Mouse (Mus musculus): Measurements from ENCODE around the gene Btg1. TPM values are rescaled to one million over a fixed set of nuclear protein-coding genes. Genes with fewer than 3 reads are reported as not detected.

The Btg1 gene
- 42.0 and 42.6 TPM in 2 replicates for polyA plus RNA-seq (2011; ENCODE audit: insufficient read depth, insufficient read length, low read depth, missing spikeins)

GRCm38 (mm10) chr10:96616709-96617116 is at the start of gene Btg1:
Btg1 (plus strand) TSS chr10:96617006.
- H3K9me3 ChIP-seq (replicated peaks; ENCODE audit: control insufficient read depth, insufficient read depth, low read length, poor library complexity, severe bottlenecking): no peaks in the 10 kb centered on the region
- TF ChIP-seq CTCF (IDR thresholded peaks at IDR 0.05; ENCODE audit: low read depth, low read length): no peak
- peak; percentile 54; the same call in 1 of the 2 replicates for TF ChIP-seq EP300 (IDR thresholded peaks at IDR 0.05; ENCODE audit: insufficient read depth, low read depth, low read length)
- peak; percentile 93 for TF ChIP-seq POLR2A (IDR thresholded peaks at IDR 0.05; ENCODE audit: insufficient read depth, low read length)

GRCm38 (mm10) chr10:96569469-96569868 is 47.3 kb upstream of the Btg1 start:
- no peaks in the 10 kb centered on the region for H3K9me3 ChIP-seq (replicated peaks; ENCODE audit: control insufficient read depth, insufficient read depth, low read length, poor library complexity, severe bottlenecking)
- TF ChIP-seq CTCF (IDR thresholded peaks at IDR 0.05; ENCODE audit: low read depth, low read length) (no peak), EP300 (IDR thresholded peaks at IDR 0.05; ENCODE audit: insufficient read depth, low read depth, low read length) (no peak), POLR2A (IDR thresholded peaks at IDR 0.05; ENCODE audit: insufficient read depth, low read length) (no peak)

More at GRCm38 (mm10) chr10:96616709-96617116, at the start of gene Btg1:
- Histone ChIP-seq H3K9ac (ENCODE audit: low read depth, poor library complexity, severe bottlenecking) (peak within 1 kb of the TSS; percentile 92), H3K4me1 (ENCODE audit: control insufficient read depth, insufficient read depth, low read length) (no peaks in the 10 kb centered on the region), H3K27ac (ENCODE audit: insufficient read depth, low read length) (peak within 1 kb of the TSS; percentile 29; the same call in 1 of the 2 replicates), H3K4me3 (ENCODE audit: low read depth, low read length) (peak within 1 kb of the TSS; percentile 99), H3K27me3 (ENCODE audit: control insufficient read depth, insufficient read depth, low read length, poor library complexity, severe bottlenecking) (no peaks in the 10 kb centered on the region), H3K36me3 (ENCODE audit: control insufficient read depth, insufficient read depth, low read length, poor library complexity, severe bottlenecking) (peaks cover 13% of the 10 kb centered on the region)

GRCm38 (mm10) chr10:96571176-96571575 is 45.6 kb upstream of the Btg1 start:
- no peak for TF ChIP-seq CTCF (IDR thresholded peaks at IDR 0.05; ENCODE audit: low read depth, low read length)
- no peak for TF ChIP-seq POLR2A (IDR thresholded peaks at IDR 0.05; ENCODE audit: insufficient read depth, low read length)
- TF ChIP-seq EP300 (IDR thresholded peaks at IDR 0.05; ENCODE audit: insufficient read depth, low read depth, low read length): no peak
- Histone ChIP-seq H3K4me3 (ENCODE audit: low read depth, low read length) (no peak overlapping the region), H3K27ac (ENCODE audit: insufficient read depth, low read length) (no peak overlapping the region), H3K27me3 (ENCODE audit: control insufficient read depth, insufficient read depth, low read length, poor library complexity, severe bottlenecking) (no peaks in the 10 kb centered on the region), H3K36me3 (ENCODE audit: control insufficient read depth, insufficient read depth, low read length, poor library complexity, severe bottlenecking) (no peaks in the 10 kb centered on the region), H3K4me1 (ENCODE audit: control insufficient read depth, insufficient read depth, low read length) (peaks cover 2% of the 10 kb centered on the region), H3K9me3 (replicated peaks; ENCODE audit: control insufficient read depth, insufficient read depth, low read length, poor library complexity, severe bottlenecking) (no peaks in the 10 kb centered on the region), H3K9ac (ENCODE audit: low read depth, poor library complexity, severe bottlenecking) (no peak overlapping the region)

More at GRCm38 (mm10) chr10:96569469-96569868, 47.3 kb upstream of the Btg1 start:
- Histone ChIP-seq H3K9ac (ENCODE audit: low read depth, poor library complexity, severe bottlenecking) (no peak overlapping the region), H3K36me3 (ENCODE audit: control insufficient read depth, insufficient read depth, low read length, poor library complexity, severe bottlenecking) (no peaks in the 10 kb centered on the region), H3K27me3 (ENCODE audit: control insufficient read depth, insufficient read depth, low read length, poor library complexity, severe bottlenecking) (no peaks in the 10 kb centered on the region), H3K4me3 (ENCODE audit: low read depth, low read length) (no peak overlapping the region), H3K27ac (ENCODE audit: insufficient read depth, low read length) (no peak overlapping the region), H3K4me1 (ENCODE audit: control insufficient read depth, insufficient read depth, low read length) (no peaks in the 10 kb centered on the region)

- no peaks in the 10 kb centered on the region for H3K27me3 ChIP-seq (ENCODE audit: control insufficient read depth, insufficient read depth, low read length, poor library complexity, severe bottlenecking)
- H3K9ac ChIP-seq (ENCODE audit: low read depth, poor library complexity, severe bottlenecking): no peak overlapping the region
- peaks cover 2% of the 10 kb centered on the region for H3K4me1 ChIP-seq (ENCODE audit: control insufficient read depth, insufficient read depth, low read length)
- H3K9me3 ChIP-seq (replicated peaks; ENCODE audit: control insufficient read depth, insufficient read depth, low read length, poor library complexity, severe bottlenecking): no peaks in the 10 kb centered on the region
- no peak overlapping the region for H3K27ac ChIP-seq (ENCODE audit: insufficient read depth, low read length)
- TF ChIP-seq CTCF (IDR thresholded peaks at IDR 0.05; ENCODE audit: low read depth, low read length) (no peak), POLR2A (IDR thresholded peaks at IDR 0.05; ENCODE audit: insufficient read depth, low read length) (no peak), EP300 (IDR thresholded peaks at IDR 0.05; ENCODE audit: insufficient read depth, low read depth, low read length) (no peak)
- H3K4me3 ChIP-seq (ENCODE audit: low read depth, low read length): no peak overlapping the region
- H3K36me3 ChIP-seq (ENCODE audit: control insufficient read depth, insufficient read depth, low read length, poor library complexity, severe bottlenecking): no peaks in the 10 kb centered on the region
Observed at GRCm38 (mm10) chr10:96574786-96575185, 42.0 kb upstream of the Btg1 start.

GRCm38 (mm10) chr10:96575338-96575737 is 41.5 kb upstream of the Btg1 start:
- no peak overlapping the region for H3K27ac ChIP-seq (ENCODE audit: insufficient read depth, low read length)
- no peak for TF ChIP-seq EP300 (IDR thresholded peaks at IDR 0.05; ENCODE audit: insufficient read depth, low read depth, low read length)
- TF ChIP-seq CTCF (IDR thresholded peaks at IDR 0.05; ENCODE audit: low read depth, low read length): no peak
- TF ChIP-seq POLR2A (IDR thresholded peaks at IDR 0.05; ENCODE audit: insufficient read depth, low read length): no peak
- H3K4me1 ChIP-seq (ENCODE audit: control insufficient read depth, insufficient read depth, low read length): peaks cover 2% of the 10 kb centered on the region
- H3K27me3 ChIP-seq (ENCODE audit: control insufficient read depth, insufficient read depth, low read length, poor library complexity, severe bottlenecking): no peaks in the 10 kb centered on the region
- H3K9ac ChIP-seq (ENCODE audit: low read depth, poor library complexity, severe bottlenecking): no peak overlapping the region
- H3K36me3 ChIP-seq (ENCODE audit: control insufficient read depth, insufficient read depth, low read length, poor library complexity, severe bottlenecking): no peaks in the 10 kb centered on the region
- no peak overlapping the region for H3K4me3 ChIP-seq (ENCODE audit: low read depth, low read length)
- H3K9me3 ChIP-seq (replicated peaks; ENCODE audit: control insufficient read depth, insufficient read depth, low read length, poor library complexity, severe bottlenecking): no peaks in the 10 kb centered on the region

GRCm38 (mm10) chr10:96578924-96579323 is 37.9 kb upstream of the Btg1 start:
- no peak overlapping the region for H3K9ac ChIP-seq (ENCODE audit: low read depth, poor library complexity, severe bottlenecking)
- no peak overlapping the region for H3K27ac ChIP-seq (ENCODE audit: insufficient read depth, low read length)
- H3K4me1 ChIP-seq (ENCODE audit: control insufficient read depth, insufficient read depth, low read length): peaks cover 2% of the 10 kb centered on the region
- H3K9me3 ChIP-seq (replicated peaks; ENCODE audit: control insufficient read depth, insufficient read depth, low read length, poor library complexity, severe bottlenecking): no peaks in the 10 kb centered on the region
- H3K27me3 ChIP-seq (ENCODE audit: control insufficient read depth, insufficient read depth, low read length, poor library complexity, severe bottlenecking): no peaks in the 10 kb centered on the region
- H3K36me3 ChIP-seq (ENCODE audit: control insufficient read depth, insufficient read depth, low read length, poor library complexity, severe bottlenecking): no peaks in the 10 kb centered on the region
- no peak overlapping the region for H3K4me3 ChIP-seq (ENCODE audit: low read depth, low read length)
- TF ChIP-seq POLR2A (IDR thresholded peaks at IDR 0.05; ENCODE audit: insufficient read depth, low read length) (no peak), CTCF (IDR thresholded peaks at IDR 0.05; ENCODE audit: low read depth, low read length) (no peak), EP300 (IDR thresholded peaks at IDR 0.05; ENCODE audit: insufficient read depth, low read depth, low read length) (no peak)

All from ES-Bruce4 (cell line).